Mouse (Mus musculus): ENCODE data around the gene Bmx. TPM values are rescaled to one million over a fixed set of nuclear protein-coding genes. Genes with fewer than 3 reads are reported as not detected.

Gene Bmx
- not detected in 2 replicates for total RNA-seq (2012; rRNA removed)
- not detected for polyA plus RNA-seq (2012; ENCODE audit: insufficient read depth in 1 of 2, insufficient read length in 2 of 2, low read depth in 1 of 2, low replicate concordance in 2 of 2, missing spikeins in 1 of 2)

GRCm38 (mm10) chrX:164258057-164258456 is at the start of gene Bmx:
TSS of gene Bmx (minus strand) at chrX:164258193.
- H3K4me3 ChIP-seq (ENCODE audit: control insufficient read depth in 1 of 2, insufficient read depth in 1 of 2, low read depth in 2 of 2, low read length in 2 of 2), result no peak within 1 kb of the TSS
- H3K4me1 ChIP-seq (ENCODE audit: control insufficient read depth in 1 of 2, insufficient read depth in 2 of 2, low read length in 2 of 2), result no peaks in the 10 kb centered on the region
- no peak for DNase-seq (ENCODE audit: low read depth, low spot score)
- peaks cover 2% of the 10 kb centered on the region in 2 experiments; a peak in 3 of 4 replicates for H3K27me3 ChIP-seq (ENCODE audit: control insufficient read depth in 1 of 2, insufficient read depth in 2 of 2, low read length in 2 of 2)
- no peaks in the 10 kb centered on the region for H3K9me3 ChIP-seq (replicated peaks; ENCODE audit: insufficient read depth, low read length)
- H3K27ac ChIP-seq (ENCODE audit: control insufficient read depth, low read depth, low read length), result no peak within 1 kb of the TSS
- no peak within 1 kb of the TSS for H3K9ac ChIP-seq (ENCODE audit: control insufficient read depth, low read depth, low read length, poor library complexity, severe bottlenecking)
- peaks cover 0 to 5% of the 10 kb centered on the region in 2 experiments; a peak in 2 of 4 replicates for H3K36me3 ChIP-seq (ENCODE audit: control insufficient read depth in 1 of 2, insufficient read depth in 2 of 2, low read length in 2 of 2)
- H3K79me2 ChIP-seq (ENCODE audit: control insufficient read depth, insufficient read depth, low read length, poor library complexity), result no peaks in the 10 kb centered on the region
- TF ChIP-seq EP300 (IDR thresholded peaks at IDR 0.05; ENCODE audit: low read depth in 1 of 2, low read length in 2 of 2), result no peak
- TF ChIP-seq MXI1 (IDR thresholded peaks at IDR 0.05; ENCODE audit: low read depth, low read length), result no peak
- no peak for TF ChIP-seq SMC3 (IDR thresholded peaks at IDR 0.05; ENCODE audit: low read depth, low read length)
- TF ChIP-seq ZMIZ1 (IDR thresholded peaks at IDR 0.05; ENCODE audit: low read depth, low read length), result no peak
- TF ChIP-seq SIN3A (IDR thresholded peaks at IDR 0.05; ENCODE audit: low read length), result no peak
- no peak for TF ChIP-seq MYC (IDR thresholded peaks at IDR 0.05; ENCODE audit: low read depth, low read length)
- TF ChIP-seq MAZ (IDR thresholded peaks at IDR 0.05; ENCODE audit: low read depth, low read length), result no peak
- no peak for TF ChIP-seq RCOR1 (IDR thresholded peaks at IDR 0.05; ENCODE audit: low read depth, low read length)
- no peak for TF ChIP-seq NELFE (IDR thresholded peaks at IDR 0.05; ENCODE audit: low read depth, low read length)
- no peak for TF ChIP-seq CHD2 (IDR thresholded peaks at IDR 0.05; ENCODE audit: low read length)
- no peak for TF ChIP-seq TBP (IDR thresholded peaks at IDR 0.05; ENCODE audit: low read depth, low read length)
- TF ChIP-seq POLR2A (IDR thresholded peaks at IDR 0.05; ENCODE audit: control insufficient read depth in 1 of 2, insufficient read depth in 1 of 2, low read depth in 1 of 2, low read length in 2 of 2, poor library complexity in 1 of 2), result no peak
- no peak for TF ChIP-seq RAD21 (IDR thresholded peaks at IDR 0.05; ENCODE audit: low read depth, low read length)
- no peak for TF ChIP-seq ZKSCAN1 (IDR thresholded peaks at IDR 0.05; ENCODE audit: low read depth, low read length)
- TF ChIP-seq NRF1 (IDR thresholded peaks at IDR 0.05; ENCODE audit: insufficient read depth, low read depth, low read length, poor library complexity, severe bottlenecking), result no peak
- TF ChIP-seq USF2 (IDR thresholded peaks at IDR 0.05; ENCODE audit: borderline replicate concordance in 1 of 2, insufficient read depth in 1 of 2, low read depth in 1 of 2, low read length in 2 of 2), result no peak
- no peak for TF ChIP-seq POLR2AphosphoS2 (IDR thresholded peaks at IDR 0.05; ENCODE audit: low read length)

GRCm38 (mm10) chrX:164306250-164306649 is 48.3 kb upstream of the Bmx start:
- H3K27me3 ChIP-seq (ENCODE audit: control insufficient read depth in 1 of 2, insufficient read depth in 2 of 2, low read length in 2 of 2), result no peaks in the 10 kb centered on the region
- no peaks in the 10 kb centered on the region for H3K9me3 ChIP-seq (replicated peaks; ENCODE audit: insufficient read depth, low read length)
- TF ChIP-seq MXI1 (IDR thresholded peaks at IDR 0.05; ENCODE audit: low read depth, low read length) (no peak), NELFE (IDR thresholded peaks at IDR 0.05; ENCODE audit: low read depth, low read length) (no peak), CHD2 (IDR thresholded peaks at IDR 0.05; ENCODE audit: low read length) (no peak), GATA1 (IDR thresholded peaks at IDR 0.05; ENCODE audit: low read depth, low read length) (no peak), POLR2AphosphoS2 (IDR thresholded peaks at IDR 0.05; ENCODE audit: low read length) (no peak), EP300 (IDR thresholded peaks at IDR 0.05; ENCODE audit: low read depth in 1 of 2, low read length in 2 of 2) (no peak), SMC3 (IDR thresholded peaks at IDR 0.05; ENCODE audit: low read depth, low read length) (no peak), BHLHE40 (IDR thresholded peaks at IDR 0.05; ENCODE audit: borderline replicate concordance, low read depth, low read length) (no peak), ZMIZ1 (IDR thresholded peaks at IDR 0.05; ENCODE audit: low read depth, low read length) (no peak), SIN3A (IDR thresholded peaks at IDR 0.05; ENCODE audit: low read length) (no peak), GABPA (IDR thresholded peaks at IDR 0.05; ENCODE audit: low read depth, low read length) (no peak), MAX (IDR thresholded peaks at IDR 0.05; ENCODE audit: low read length) (no peak), USF1 (IDR thresholded peaks at IDR 0.05; ENCODE audit: low read depth, low read length) (no peak), MAZ (IDR thresholded peaks at IDR 0.05; ENCODE audit: low read depth, low read length) (no peak), NRF1 (IDR thresholded peaks at IDR 0.05; ENCODE audit: insufficient read depth, low read depth, low read length, poor library complexity, severe bottlenecking) (no peak), MAFK (IDR thresholded peaks at IDR 0.05; ENCODE audit: borderline replicate concordance, low read depth, low read length) (no peak), JUND (IDR thresholded peaks at IDR 0.05; ENCODE audit: low read depth, low read length) (no peak), MYC (IDR thresholded peaks at IDR 0.05; ENCODE audit: low read depth, low read length) (no peak), HCFC1 (IDR thresholded peaks at IDR 0.05; ENCODE audit: low read depth, low read length) (no peak)
- H3K79me2 ChIP-seq (ENCODE audit: control insufficient read depth, insufficient read depth, low read length, poor library complexity), result no peaks in the 10 kb centered on the region
- H3K4me3 ChIP-seq (ENCODE audit: control insufficient read depth in 1 of 2, insufficient read depth in 1 of 2, low read depth in 2 of 2, low read length in 2 of 2), result no peak overlapping the region
- H3K9ac ChIP-seq (ENCODE audit: control insufficient read depth, low read depth, low read length, poor library complexity, severe bottlenecking), result no peak overlapping the region
- no peak overlapping the region for H3K27ac ChIP-seq (ENCODE audit: control insufficient read depth, low read depth, low read length)
- H3K4me1 ChIP-seq (ENCODE audit: control insufficient read depth in 1 of 2, insufficient read depth in 2 of 2, low read length in 2 of 2), result no peaks in the 10 kb centered on the region
- H3K36me3 ChIP-seq (ENCODE audit: control insufficient read depth in 1 of 2, insufficient read depth in 2 of 2, low read length in 2 of 2), result no peaks in the 10 kb centered on the region
- no peak for DNase-seq (ENCODE audit: low read depth, low spot score)
